16 mouse cellular contexts compared by ENCODE assay signal in genomic region chr3:153219391-153219790, GRCm38 (mm10).
"Had no signal": no experiment of that assay in that cellular context is flagged by ENCODE, and none has a peak within 500 bp of the region (broad histone marks: within the 10 kb centered on the region; RNA-seq: fewer than 3 reads in every experiment).

No protein-coding gene starts in this region.

- H3K9ac ChIP-seq: liver, embryonic 14.5 days; lung, embryonic 14.5 days; neural tube, embryonic 13.5 days; neural tube, embryonic 15.5 days; stomach, embryonic 15.5 days had no signal

- H3K27me3 ChIP-seq: neural tube, embryonic 13.5 days; neural tube, embryonic 15.5 days; stomach, embryonic 15.5 days had no signal

- DNase-seq: lung, adult 18-20 months; lung, embryonic 14.5 days; lung, postnatal 10 days; lung, postnatal 4 days; midbrain, embryonic 14.5 days; right cerebral cortex, postnatal 14 days; thymus, adult 18-20 months; thymus, postnatal 14 days; thymus, postnatal 36 days had no signal

- H3K4me2 ChIP-seq: lung, embryonic 14.5 days; neural tube, embryonic 13.5 days; neural tube, embryonic 15.5 days; stomach, embryonic 15.5 days had no signal

- H3K36me3 ChIP-seq: midbrain, embryonic 10.5 days; neural tube, embryonic 13.5 days; neural tube, embryonic 15.5 days; stomach, embryonic 15.5 days had no signal

- H3K4me1 ChIP-seq: neural tube, embryonic 13.5 days; neural tube, embryonic 15.5 days; stomach, embryonic 15.5 days had no signal

- H3K27ac ChIP-seq: liver, embryonic 14.5 days; midbrain, embryonic 10.5 days; neural tube, embryonic 13.5 days; neural tube, embryonic 15.5 days; stomach, embryonic 15.5 days had no signal

- H3K9me3 ChIP-seq: neural tube, embryonic 15.5 days; stomach, embryonic 15.5 days had no signal

- ATAC-seq: midbrain, embryonic 16.5 days had no signal

- H3K4me3 ChIP-seq: midbrain, embryonic 10.5 days; myocyte; neural tube, embryonic 13.5 days; neural tube, embryonic 15.5 days; stomach, embryonic 15.5 days had no signal
